Mouse (Mus musculus): Measurements from ENCODE around the gene Rassf7.

DNA sequence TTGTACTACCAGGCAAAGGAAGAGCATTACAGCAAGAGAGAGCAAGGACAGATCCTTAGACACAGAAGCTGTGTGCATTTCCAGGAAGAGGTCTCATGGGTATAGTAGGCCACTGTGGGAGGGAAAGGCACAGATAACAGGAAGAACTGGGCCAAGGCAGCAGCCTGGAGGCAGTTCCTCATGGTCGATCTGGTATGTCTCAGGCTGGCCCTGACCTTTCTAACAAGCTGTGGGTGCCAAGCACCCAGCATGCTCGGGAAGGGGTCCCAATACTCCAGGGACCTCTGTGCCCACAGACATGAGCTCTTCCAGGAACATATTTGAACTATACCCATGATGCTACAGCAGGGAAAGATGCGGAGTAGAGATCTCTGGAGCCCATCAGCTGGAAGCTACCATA, 11.1 kb upstream of the Rassf7 start:
- TF ChIP-seq GATA1 (IDR thresholded peaks at IDR 0.05; ENCODE audit: borderline replicate concordance, low read length) (no peak), CTCF (IDR thresholded peaks at IDR 0.05; ENCODE audit: low read depth, low read length) (no peak), GATA2 (IDR thresholded peaks at IDR 0.05; ENCODE audit: borderline replicate concordance, low read depth, low read length) (no peak), TAL1 (conservative IDR thresholded peaks at IDR 0.05; ENCODE audit: low read depth, low read length) (no peak), POLR2AphosphoS5 (IDR thresholded peaks at IDR 0.05; ENCODE audit: insufficient replicate concordance, low read depth, low read length) (no peak)

All from G1E (cell line).